Mouse (Mus musculus): ENCODE results near the gene Zfp526.

Gene Zfp526

DNA sequence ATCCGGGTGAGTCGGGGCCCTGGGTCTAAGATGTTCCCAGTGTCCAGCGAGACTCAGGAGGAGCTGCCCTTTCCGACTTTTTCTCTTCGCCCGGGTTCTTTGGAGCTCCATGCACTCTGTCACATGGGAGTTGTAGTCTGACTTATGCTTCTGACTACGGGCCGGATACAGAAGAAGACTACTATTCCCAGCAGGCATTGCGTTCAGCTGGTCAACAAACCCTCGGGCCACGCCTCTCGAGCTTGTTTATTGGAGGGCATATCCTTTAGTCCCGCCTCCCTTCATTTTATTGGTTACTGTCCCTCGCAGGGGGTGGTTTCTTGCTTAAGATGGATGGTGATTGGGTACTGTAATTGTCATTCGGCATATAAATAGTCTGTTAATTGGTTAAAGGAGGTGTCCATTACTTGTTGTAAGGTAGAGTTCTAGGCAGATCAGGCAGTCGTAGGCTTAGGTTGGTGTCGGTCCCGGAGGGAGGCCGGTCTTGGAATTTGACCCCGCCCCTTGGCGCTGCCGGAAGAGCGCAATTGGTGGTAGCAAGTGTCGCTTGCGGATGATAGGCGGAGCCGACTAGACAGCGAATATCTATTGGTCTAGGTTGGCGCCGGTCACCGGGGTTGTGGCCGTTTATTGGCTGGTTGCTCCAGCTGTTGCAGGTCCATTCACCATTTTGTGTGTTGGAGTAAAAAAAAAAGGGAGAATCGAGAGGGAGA is 46.7 kb downstream of the Zfp526 start:
- DNase-seq (ENCODE audit: low spot score) = peak; percentile 100

DNA sequence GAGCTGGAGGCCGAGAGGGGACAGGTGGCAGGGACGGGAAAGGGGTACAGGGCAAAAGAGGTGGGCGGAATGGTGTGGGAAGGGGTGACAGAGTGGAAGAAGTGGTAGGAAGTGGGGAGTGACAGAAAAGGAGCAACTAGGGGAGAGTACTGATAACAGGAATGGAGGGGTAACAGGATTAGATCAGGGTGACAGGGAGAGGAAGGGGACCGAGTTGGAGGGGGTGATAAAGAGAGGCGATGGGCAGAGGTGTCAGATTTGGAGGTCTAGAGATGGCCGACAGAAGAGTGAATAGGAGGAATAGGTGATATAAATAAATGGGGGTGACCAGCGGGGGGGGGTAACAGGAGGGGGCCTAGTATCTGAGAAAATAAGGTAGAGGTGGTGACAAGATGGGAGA is 47.4 kb downstream of the Zfp526 start:
- DNase-seq (ENCODE audit: low spot score) = no peak

DNA sequence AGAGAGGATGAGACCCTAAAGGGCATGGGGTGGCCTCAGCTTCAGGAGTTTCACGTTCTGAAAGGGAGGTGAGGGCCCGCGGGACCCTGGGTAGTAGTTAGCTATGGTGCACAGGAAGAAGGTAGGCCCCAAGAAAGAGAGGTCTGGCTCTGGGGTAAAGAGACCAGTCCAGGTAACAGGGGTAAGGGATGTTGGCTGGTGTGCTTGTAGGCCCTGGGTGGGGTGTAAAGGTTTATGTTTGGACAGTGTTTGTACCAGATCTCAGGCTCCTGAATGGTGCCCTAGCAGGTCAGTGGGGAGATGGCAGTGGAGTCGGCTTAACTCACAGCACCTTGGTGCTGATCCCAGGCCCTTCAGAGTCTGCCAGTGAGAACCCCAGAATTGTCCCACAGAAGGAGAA is 47.8 kb downstream of the Zfp526 start:
- no peak for DNase-seq (ENCODE audit: low spot score)

DNA sequence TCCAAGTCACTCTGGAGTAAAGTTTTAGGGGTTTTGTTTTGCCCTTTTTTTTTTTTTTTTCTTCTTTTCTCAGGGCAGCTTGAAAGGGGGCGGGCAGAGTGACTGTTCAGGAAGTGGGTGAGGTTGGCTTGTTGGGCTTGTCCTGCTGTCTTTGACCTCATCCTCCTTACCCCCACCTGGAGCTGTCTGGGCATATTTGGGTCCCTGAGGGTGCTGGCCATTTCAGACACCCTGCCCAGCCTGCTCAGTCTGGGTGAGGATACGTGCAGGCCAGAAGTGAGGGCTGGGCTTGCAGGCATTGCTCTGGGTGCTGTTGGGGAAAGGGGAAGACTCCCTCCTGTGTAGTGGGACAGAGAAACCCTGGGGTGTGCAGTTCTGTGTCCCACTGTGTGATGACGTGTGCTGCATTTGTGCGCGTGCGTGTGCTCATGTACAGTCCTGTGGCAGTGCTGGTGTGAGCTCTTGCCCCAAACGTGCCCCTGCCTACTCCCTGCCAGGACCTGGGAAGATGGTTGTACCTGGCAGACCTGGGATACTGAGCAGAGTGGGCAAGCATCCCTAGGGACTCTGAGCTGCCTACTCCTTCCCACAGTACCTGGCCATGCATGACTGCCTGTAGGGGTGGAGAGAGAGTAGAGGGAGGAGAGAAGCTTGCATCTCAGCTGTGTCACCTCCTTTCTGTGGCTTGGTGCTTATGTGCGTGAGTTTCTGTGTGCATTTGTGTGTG is 48.5 kb downstream of the Zfp526 start:
- no peak for DNase-seq (ENCODE audit: low spot score)

DNA sequence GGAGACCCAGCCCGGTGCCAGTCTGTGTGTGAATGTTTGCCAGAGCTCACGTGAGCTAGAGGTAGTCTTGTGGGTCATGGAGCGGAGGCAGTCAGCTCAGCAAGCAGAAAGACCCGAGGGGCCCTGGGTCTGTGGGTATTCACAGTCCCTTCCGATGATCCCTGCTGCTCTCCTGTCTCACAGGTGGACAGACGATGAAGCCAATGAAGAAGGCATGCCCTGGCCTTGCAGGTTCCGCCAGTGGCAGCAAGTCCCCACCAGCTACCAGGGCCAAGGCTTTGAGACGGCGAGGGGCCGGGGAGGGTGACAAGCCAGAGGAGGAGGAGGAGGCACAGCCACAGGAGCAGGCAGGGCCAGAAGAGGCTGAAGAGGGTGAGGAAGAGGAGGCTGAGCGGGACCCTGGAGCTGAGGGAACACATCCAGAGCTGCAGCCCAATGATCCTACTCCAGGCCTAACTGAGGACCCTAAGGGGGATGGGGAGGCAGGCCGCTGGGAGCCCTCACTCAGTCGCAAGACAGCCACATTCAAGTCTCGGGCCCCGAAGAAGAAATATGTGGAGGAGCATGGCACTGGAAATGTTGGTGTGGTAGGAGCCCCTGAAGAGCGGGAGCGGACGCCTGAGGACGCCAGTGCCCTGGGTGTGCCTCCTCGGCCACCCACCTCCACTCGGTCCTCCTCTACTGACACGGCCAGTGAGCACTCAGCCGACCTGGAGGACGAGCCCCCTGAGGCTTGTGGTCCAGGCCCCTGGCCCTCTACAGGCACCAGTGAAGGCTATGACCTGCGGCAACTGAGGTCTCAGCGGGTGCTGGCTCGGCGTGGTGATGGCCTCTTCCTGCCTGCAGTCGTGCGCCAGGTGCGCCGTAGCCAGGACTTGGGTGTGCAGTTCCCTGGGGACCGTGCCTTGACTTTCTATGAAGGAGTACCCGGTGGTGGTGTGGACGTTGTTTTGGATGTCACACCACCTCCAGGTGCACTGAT is 49.7 kb downstream of the Zfp526 start:
- no peak for DNase-seq (ENCODE audit: low spot score)

DNA sequence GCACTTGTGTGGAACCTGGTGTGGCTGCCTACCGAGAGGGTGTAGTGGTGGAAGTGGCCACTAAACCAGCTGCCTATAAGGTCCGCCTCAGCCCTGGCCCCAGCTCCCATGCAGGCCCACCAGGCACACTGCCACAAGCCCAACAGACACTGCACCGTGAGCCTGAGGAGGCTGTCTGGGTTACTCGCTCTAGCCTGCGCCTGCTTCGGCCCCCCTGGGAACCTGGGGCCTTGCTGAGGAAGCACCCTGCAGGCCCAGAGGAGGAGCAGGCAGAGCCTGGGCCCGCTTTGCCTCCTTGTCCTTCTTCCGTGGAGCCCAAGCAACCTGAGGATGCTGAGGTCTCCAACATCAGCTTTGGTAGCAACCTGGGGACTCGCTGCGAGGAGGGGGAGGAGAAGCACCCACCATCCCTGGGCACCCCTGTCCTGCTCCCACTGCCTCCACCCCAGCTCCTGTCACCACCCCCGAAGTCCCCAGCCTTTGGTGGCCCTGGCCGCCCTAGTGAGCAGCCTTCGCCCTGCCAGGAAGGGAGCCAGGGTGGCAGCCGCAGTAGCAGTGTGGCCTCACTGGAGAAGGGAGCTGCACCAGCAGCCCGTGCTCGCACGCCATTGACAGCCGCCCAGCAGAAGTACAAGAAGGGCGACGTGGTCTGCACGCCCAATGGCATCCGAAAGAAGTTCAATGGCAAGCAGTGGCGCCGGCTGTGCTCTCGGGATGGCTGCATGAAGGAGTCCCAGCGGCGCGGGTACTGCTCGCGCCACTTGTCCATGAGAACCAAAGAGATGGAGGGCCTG is 50.6 kb downstream of the Zfp526 start:
- no peak for DNase-seq (ENCODE audit: low spot score)

DNA sequence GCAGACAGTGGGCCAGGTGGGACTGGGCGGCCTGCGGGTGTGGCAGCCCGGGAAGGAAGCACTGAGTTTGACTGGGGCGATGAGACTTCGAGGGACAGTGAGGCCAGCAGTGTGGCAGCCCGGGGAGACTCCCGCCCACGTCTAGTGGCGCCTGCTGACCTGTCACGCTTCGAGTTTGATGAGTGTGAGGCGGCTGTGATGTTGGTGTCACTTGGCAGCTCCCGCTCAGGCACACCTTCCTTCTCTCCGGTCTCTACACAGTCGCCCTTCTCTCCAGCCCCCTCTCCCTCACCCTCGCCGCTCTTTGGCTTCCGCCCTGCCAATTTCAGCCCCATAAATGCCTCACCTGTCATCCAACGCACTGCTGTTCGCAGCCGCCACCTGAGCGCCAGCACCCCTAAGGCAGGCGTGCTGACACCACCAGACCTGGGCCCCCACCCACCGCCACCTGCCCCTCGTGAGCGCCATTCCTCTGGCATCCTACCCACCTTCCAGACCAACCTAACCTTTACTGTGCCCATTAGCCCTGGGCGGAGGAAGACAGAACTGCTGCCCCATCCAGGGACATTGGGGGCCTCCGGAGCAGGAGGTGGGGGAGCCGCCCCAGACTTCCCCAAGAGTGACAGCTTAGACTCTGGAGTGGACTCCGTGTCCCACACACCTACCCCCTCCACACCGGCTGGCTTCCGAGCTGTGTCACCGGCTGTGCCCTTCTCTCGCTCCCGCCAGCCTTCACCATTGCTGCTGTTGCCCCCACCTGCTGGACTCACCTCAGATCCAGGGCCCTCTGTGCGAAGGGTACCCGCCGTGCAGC is 51.4 kb downstream of the Zfp526 start:
- DNase-seq (ENCODE audit: low spot score) = no peak

DNA sequence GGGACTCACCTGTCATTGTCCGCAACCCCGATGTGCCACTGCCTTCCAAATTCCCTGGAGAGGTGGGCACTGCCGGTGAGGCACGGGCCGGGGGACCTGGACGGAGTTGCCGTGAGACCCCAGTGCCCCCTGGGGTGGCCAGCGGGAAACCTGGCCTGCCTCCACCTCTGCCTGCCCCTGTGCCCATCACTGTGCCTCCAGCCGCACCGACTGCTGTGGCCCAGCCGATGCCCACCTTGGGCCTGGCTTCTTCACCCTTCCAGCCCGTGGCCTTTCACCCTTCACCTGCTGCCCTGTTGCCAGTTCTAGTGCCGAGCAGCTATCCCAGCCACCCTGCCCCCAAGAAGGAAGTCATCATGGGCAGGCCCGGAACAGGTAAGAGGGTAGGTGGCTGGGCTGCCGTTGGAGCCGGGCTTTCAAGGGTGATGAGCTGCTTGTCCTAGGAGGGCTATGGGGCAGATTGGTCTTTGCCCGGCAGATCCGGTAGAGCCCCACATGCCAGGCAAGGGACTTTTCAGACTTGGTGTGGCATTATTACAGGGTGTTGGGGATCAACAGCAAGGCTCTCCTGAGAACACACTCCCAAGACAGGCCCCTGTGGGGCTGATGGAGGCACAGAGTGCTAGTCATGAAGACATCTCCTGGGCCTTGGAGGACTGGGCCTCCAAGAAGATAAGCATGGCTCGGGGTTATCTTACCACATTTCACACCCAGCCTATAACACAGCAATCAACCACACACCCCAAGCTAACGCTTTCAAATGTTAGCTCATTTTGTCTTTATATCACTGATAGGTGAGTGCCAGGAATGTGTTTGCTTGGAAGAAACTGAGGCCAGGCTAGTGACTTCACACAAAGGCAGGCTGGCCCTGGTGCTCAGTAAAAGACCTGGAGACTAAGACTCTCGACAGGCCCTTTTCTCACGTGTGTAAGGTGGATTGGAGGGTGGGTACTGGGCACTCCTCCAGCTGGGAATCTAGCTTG is 52.3 kb downstream of the Zfp526 start:
- no peak for DNase-seq (ENCODE audit: low spot score)

DNA sequence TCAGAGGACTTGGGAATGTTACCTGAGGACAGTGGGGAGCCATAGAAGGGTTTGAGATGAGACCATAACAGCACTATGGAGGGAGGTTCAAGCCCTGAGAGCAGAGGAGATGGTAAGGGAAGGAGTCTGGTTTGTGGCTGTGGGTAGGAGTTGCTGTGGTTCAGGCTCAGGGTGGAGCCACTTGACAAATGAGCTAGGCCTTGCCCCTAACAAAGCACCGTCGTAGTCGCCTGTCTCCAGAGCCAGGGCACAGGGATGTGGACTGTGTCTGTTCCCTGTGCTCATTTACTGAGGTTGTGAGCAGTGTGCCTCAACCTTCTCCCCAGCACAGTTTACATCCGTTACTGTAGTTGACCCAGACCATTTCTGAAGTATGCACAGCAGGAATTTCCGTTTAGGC is 53.3 kb downstream of the Zfp526 start:
- no peak for DNase-seq (ENCODE audit: low spot score)

DNA sequence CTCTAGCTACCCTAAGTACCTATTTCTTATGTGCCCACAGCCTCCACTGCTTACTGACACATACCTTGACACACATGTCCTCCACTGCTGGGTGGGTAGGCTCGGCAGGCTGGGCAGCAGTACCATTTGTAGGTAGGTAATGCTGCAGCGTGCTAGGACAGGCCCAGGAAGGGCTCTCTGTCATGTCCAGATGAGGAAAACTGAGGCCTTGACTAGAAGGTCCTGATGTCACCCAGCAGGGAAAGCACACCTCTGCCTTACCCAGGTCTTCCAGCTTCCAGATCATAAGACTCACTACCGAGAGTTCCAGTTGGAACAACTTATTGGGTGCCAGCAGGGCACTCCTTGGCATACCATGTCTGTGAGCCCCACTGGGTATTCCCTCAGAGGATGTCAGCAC is 53.8 kb downstream of the Zfp526 start:
- DNase-seq (ENCODE audit: low spot score) = no peak

DNA sequence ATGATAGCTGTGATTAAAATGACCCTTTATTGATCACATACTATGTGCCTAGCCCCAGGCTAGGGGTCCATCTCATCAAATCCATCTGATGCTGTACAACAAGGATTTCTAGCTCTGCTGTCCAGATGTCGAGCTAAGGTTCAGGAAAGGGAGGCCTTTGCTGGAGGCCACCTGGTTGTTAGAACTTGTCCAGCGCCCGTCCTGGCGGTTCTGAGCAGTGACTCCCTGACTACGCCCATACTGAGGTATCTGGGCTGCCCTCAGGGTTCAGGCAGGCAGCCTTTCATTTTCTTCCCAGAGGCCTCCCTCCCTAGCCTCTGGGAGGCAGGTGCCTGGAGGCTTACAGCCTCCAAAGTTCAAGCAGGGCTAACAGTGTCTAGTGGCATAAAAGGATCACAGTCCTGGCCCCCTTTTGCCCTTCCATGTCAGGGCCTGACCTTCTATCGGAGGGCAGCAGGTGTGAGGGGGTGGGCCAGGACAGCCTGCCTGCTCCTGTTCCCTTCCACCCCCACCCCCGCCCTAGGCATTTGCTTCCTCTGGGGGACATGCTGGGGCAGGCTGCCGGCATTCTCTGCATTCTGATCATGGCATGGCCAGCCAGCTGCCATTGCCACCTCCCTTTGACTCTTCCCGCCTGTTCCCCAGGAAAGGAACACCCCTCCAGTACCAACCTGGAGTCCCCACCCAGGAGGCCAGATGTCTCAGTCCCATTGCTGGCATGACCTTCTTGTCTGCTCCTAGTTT is 54.5 kb downstream of the Zfp526 start:
- no peak for DNase-seq (ENCODE audit: low spot score)

Measured in yolk sac, embryonic 10.5 days (tissue).